Mouse (Mus musculus): ENCODE data around the gene Nlrp4a. TPM values are rescaled to one million over a fixed set of nuclear protein-coding genes. Genes with fewer than 3 reads are reported as not detected.
"Not testable (repeated sequence)": the region's sequence is repeated elsewhere in the genome, so short reads cannot be mapped to it uniquely, and the experiment has no call there.

The Nlrp4a gene
- polyA plus RNA-seq (2014; fragmentation: Nextera tagmentation; extraction: Ambion mirVana): not detected in 2 replicates

GRCm38 (mm10) chr7:26434813-26435212 is at the start of gene Nlrp4a:
TSS of gene Nlrp4a (plus strand) at chr7:26435113.
- H3K9me3 ChIP-seq (ENCODE audit: control insufficient read depth, low read length): no peaks in the 10 kb centered on the region
- 89% methylated on average over 5 of the region's 5 CpGs for whole genome bisulfite sequencing
- DNase-seq (ENCODE audit: low spot score): no peak
- H3K36me3 ChIP-seq (ENCODE audit: control insufficient read depth, insufficient read depth, low read length): no peaks in the 10 kb centered on the region
- no peak within 1 kb of the TSS for H3K27ac ChIP-seq (ENCODE audit: low read depth, low read length)
- no peak for ATAC-seq (ENCODE audit: insufficient read depth, low FRiP score, low TSS enrichment)
- no peak within 1 kb of the TSS for H3K4me2 ChIP-seq (ENCODE audit: low read depth)
- H3K27me3 ChIP-seq (ENCODE audit: control insufficient read depth, insufficient read depth, low read length): no peaks in the 10 kb centered on the region
- H3K4me3 ChIP-seq (ENCODE audit: low read depth, low read length): no peak within 1 kb of the TSS
- no peaks in the 10 kb centered on the region for H3K4me1 ChIP-seq (ENCODE audit: control insufficient read depth, insufficient read depth, low read length)
- H3K9ac ChIP-seq (ENCODE audit: low read length): no peak within 1 kb of the TSS

- H3K9ac ChIP-seq (ENCODE audit: low read length); H3K4me3 ChIP-seq (ENCODE audit: low read depth, low read length); H3K27me3 ChIP-seq (ENCODE audit: control insufficient read depth, insufficient read depth, low read length); H3K27ac ChIP-seq (ENCODE audit: low read depth, low read length); DNase-seq (ENCODE audit: low spot score); ATAC-seq (ENCODE audit: insufficient read depth, low FRiP score, low TSS enrichment); H3K4me1 ChIP-seq (ENCODE audit: control insufficient read depth, insufficient read depth, low read length); H3K9me3 ChIP-seq (ENCODE audit: control insufficient read depth, low read length); H3K36me3 ChIP-seq (ENCODE audit: control insufficient read depth, insufficient read depth, low read length); H3K4me2 ChIP-seq (ENCODE audit: low read depth): not testable (repeated sequence)
- WGBS: 79% methylated on average over 5 of the region's 5 CpGs
Observed at GRCm38 (mm10) chr7:26386691-26387090, 48.2 kb upstream of the Nlrp4a start.

- ATAC-seq (ENCODE audit: insufficient read depth, low FRiP score, low TSS enrichment); H3K9ac ChIP-seq (ENCODE audit: low read length); H3K4me2 ChIP-seq (ENCODE audit: low read depth); H3K27me3 ChIP-seq (ENCODE audit: control insufficient read depth, insufficient read depth, low read length); H3K36me3 ChIP-seq (ENCODE audit: control insufficient read depth, insufficient read depth, low read length); DNase-seq (ENCODE audit: low spot score); H3K4me3 ChIP-seq (ENCODE audit: low read depth, low read length); H3K9me3 ChIP-seq (ENCODE audit: control insufficient read depth, low read length); H3K27ac ChIP-seq (ENCODE audit: low read depth, low read length); H3K4me1 ChIP-seq (ENCODE audit: control insufficient read depth, insufficient read depth, low read length): not testable (repeated sequence)
- 80% methylated on average over 2 of the region's 2 CpGs for WGBS
Observed at GRCm38 (mm10) chr7:26391137-26391536, 43.8 kb upstream of the Nlrp4a start.

- H3K36me3 ChIP-seq (ENCODE audit: control insufficient read depth, insufficient read depth, low read length); ATAC-seq (ENCODE audit: insufficient read depth, low FRiP score, low TSS enrichment); H3K9me3 ChIP-seq (ENCODE audit: control insufficient read depth, low read length); H3K9ac ChIP-seq (ENCODE audit: low read length); H3K4me3 ChIP-seq (ENCODE audit: low read depth, low read length); DNase-seq (ENCODE audit: low spot score); H3K4me2 ChIP-seq (ENCODE audit: low read depth); H3K4me1 ChIP-seq (ENCODE audit: control insufficient read depth, insufficient read depth, low read length); H3K27ac ChIP-seq (ENCODE audit: low read depth, low read length); H3K27me3 ChIP-seq (ENCODE audit: control insufficient read depth, insufficient read depth, low read length): not testable (repeated sequence)
- WGBS: 93% methylated on average over 6 of the region's 6 CpGs
Observed at GRCm38 (mm10) chr7:26391811-26392210, 43.1 kb upstream of the Nlrp4a start.

GRCm38 (mm10) chr7:26403600-26403999 is 31.3 kb upstream of the Nlrp4a start, which contains the start of gene Nlrp9c:
TSS of gene Nlrp9c (minus strand) at chr7:26403700.
- H3K27ac ChIP-seq (ENCODE audit: low read depth, low read length); H3K27me3 ChIP-seq (ENCODE audit: control insufficient read depth, insufficient read depth, low read length); H3K9me3 ChIP-seq (ENCODE audit: control insufficient read depth, low read length); H3K36me3 ChIP-seq (ENCODE audit: control insufficient read depth, insufficient read depth, low read length); DNase-seq (ENCODE audit: low spot score); H3K4me2 ChIP-seq (ENCODE audit: low read depth); H3K4me3 ChIP-seq (ENCODE audit: low read depth, low read length); H3K4me1 ChIP-seq (ENCODE audit: control insufficient read depth, insufficient read depth, low read length); ATAC-seq (ENCODE audit: insufficient read depth, low FRiP score, low TSS enrichment); H3K9ac ChIP-seq (ENCODE audit: low read length): not testable (repeated sequence)
- 79% methylated on average over 2 of the region's 2 CpGs for WGBS

GRCm38 (mm10) chr7:26476690-26477089 is 41.8 kb downstream of the Nlrp4a start:
- H3K9me3 ChIP-seq (ENCODE audit: control insufficient read depth, low read length): peaks cover 4% of the 10 kb centered on the region; the same call in 1 of the 2 replicates
- no peaks in the 10 kb centered on the region for H3K27me3 ChIP-seq (ENCODE audit: control insufficient read depth, insufficient read depth, low read length)
- H3K4me3 ChIP-seq (ENCODE audit: low read depth, low read length): no peak overlapping the region
- no peak overlapping the region for H3K9ac ChIP-seq (ENCODE audit: low read length)
- no peak overlapping the region for H3K27ac ChIP-seq (ENCODE audit: low read depth, low read length)
- H3K4me1 ChIP-seq (ENCODE audit: control insufficient read depth, insufficient read depth, low read length): no peaks in the 10 kb centered on the region
- ATAC-seq (ENCODE audit: insufficient read depth, low FRiP score, low TSS enrichment): no peak
- no peak for DNase-seq (ENCODE audit: low spot score)
- no peak overlapping the region for H3K4me2 ChIP-seq (ENCODE audit: low read depth)
- H3K36me3 ChIP-seq (ENCODE audit: control insufficient read depth, insufficient read depth, low read length): no peaks in the 10 kb centered on the region

GRCm38 (mm10) chr7:26489514-26489913 is 54.6 kb downstream of the Nlrp4a start:
- H3K36me3 ChIP-seq (ENCODE audit: control insufficient read depth, insufficient read depth, low read length); H3K4me3 ChIP-seq (ENCODE audit: low read depth, low read length); H3K9ac ChIP-seq (ENCODE audit: low read length); H3K27ac ChIP-seq (ENCODE audit: low read depth, low read length); ATAC-seq (ENCODE audit: insufficient read depth, low FRiP score, low TSS enrichment); H3K27me3 ChIP-seq (ENCODE audit: control insufficient read depth, insufficient read depth, low read length); H3K9me3 ChIP-seq (ENCODE audit: control insufficient read depth, low read length); DNase-seq (ENCODE audit: low spot score); H3K4me1 ChIP-seq (ENCODE audit: control insufficient read depth, insufficient read depth, low read length); H3K4me2 ChIP-seq (ENCODE audit: low read depth): not testable (repeated sequence)
- 83% methylated on average over 18 of the region's 18 CpGs for WGBS

Other genes with a start within 250 kb of the Nlrp4a start
- not detected in 2 replicates for gene Vmn1r184, start 174.8 kb upstream of the Nlrp4a start, polyA plus RNA-seq (2014; fragmentation: Nextera tagmentation; extraction: Ambion mirVana)
- not detected in 2 replicates for gene Cyp2a4, start 127.9 kb upstream of the Nlrp4a start, polyA plus RNA-seq (2014; fragmentation: Nextera tagmentation; extraction: Ambion mirVana)
- not detected in 2 replicates for gene Nlrp9c, start 31.4 kb upstream of the Nlrp4a start, polyA plus RNA-seq (2014; fragmentation: Nextera tagmentation; extraction: Ambion mirVana)
- not detected in 2 replicates for gene Nlrp9a, start 99.9 kb downstream of the Nlrp4a start, polyA plus RNA-seq (2014; fragmentation: Nextera tagmentation; extraction: Ambion mirVana)
- gene Vmn1r185, start 183.4 kb downstream of the Nlrp4a start, polyA plus RNA-seq (2014; fragmentation: Nextera tagmentation; extraction: Ambion mirVana): not detected in 2 replicates